Mouse (Mus musculus): ENCODE measurements around the gene Capn12.

DNA sequence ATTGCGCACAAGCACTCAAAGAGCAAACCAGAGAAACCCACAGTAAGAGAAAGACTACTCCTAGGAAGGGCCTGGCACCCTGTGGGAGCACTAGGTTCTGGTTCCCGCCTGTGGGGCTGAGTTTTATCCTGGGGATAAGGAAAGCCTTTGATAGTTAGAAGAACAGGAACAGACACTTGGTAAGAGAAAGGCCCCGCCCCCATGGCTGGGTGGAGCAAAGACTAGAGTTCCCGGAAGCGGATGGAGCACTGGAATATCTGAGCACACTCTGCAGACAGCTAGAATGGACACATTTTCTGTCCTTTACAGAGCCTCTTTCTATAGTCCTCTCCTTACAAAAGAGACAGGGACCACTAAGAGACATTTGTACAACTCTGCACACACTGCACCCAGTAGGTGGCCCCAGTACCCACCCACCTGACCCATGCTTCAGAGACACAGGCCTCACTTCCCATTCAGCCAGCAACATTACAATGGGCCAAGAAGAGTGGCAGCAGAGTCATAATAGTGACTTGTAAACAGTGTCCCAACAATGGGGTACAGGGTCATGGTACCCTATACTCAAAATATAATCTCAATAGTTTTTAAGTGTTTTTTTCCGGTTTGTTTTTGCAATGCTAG lies 51.3 kb downstream of the Capn12 start:
- no peak for TF ChIP-seq POLR2A (IDR thresholded peaks at IDR 0.05; ENCODE audit: extremely low read depth, insufficient read depth, low read length)
- no peak for TF ChIP-seq CTCF (IDR thresholded peaks at IDR 0.05; ENCODE audit: low read depth, low read length)

Data from liver, adult 2 months (tissue).